8 mouse cellular contexts compared by ENCODE assay signal in the genomic region with DNA sequence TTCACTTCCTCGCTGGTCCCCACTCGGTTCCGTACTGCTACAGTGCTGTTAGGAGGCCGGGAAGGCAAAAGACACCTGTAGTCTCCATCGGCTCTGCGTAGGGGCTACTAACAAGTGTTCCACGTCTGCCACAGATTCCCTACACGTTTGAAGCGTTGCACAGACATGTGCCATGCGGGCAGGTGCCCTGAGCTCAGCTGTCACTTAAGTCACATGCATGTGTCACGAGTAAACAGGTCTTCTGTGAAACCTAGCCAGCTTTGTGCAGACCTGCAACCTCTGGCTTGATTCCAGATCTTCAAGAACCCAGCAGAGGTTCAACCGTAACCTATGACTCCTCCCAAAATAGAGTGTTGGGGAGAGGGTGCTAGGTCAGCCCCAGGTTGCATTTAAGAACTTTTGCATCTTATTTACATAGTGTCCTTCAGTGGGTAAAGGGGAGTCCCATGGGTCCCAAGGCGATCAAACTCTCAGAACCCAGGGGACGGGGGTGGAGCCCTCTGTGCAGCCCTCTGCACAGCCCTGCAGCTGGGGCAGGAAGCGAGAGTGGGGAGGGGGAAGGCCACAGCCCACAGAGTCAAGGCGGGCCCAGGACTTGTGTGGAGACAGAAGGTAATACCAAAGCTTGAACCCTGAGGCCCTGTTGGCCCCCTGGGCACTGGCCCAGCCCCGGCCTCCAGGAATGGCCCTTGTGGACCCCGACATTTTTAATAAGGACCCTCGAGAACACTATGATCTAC. TPM values are rescaled to one million over a fixed set of nuclear protein-coding genes. Genes with fewer than 3 reads are reported as not detected.
A peak's percentile ranks its signal among the peaks of the same experiment; 100 is the strongest.
DNase-seq lines count a peak whose midpoint lies in the region; ATAC-seq and TF ChIP-seq lines count a peak whose summit lies in the region.

No protein-coding gene starts in this region.

- H3K27ac ChIP-seq in heart, embryonic 13.5 days (replicated peaks), result peak overlapping the region; percentile 91
- peak overlapping the region; percentile 85 for H3K27ac ChIP-seq in limb, embryonic 14.5 days (replicated peaks; ENCODE audit: low read depth, low read length)
- peak overlapping the region; percentile 56 for H3K27ac ChIP-seq in midbrain, embryonic 14.5 days (replicated peaks; ENCODE audit: low read depth, low read length)

- H3K4me2 ChIP-seq in heart, embryonic 13.5 days, result peak overlapping the region; percentile 90
- H3K4me2 ChIP-seq in limb, embryonic 14.5 days (replicated peaks; ENCODE audit: low read depth, low read length, severe bottlenecking), result peak overlapping the region; percentile 78
- H3K4me2 ChIP-seq in midbrain, embryonic 14.5 days (ENCODE audit: low read length), result peak overlapping the region; percentile 66

- H3K27me3 ChIP-seq in heart, embryonic 13.5 days (replicated peaks), result no peaks in the 10 kb centered on the region
- no peaks in the 10 kb centered on the region for H3K27me3 ChIP-seq in limb, embryonic 14.5 days (ENCODE audit: control insufficient read depth, insufficient read depth, low read length)
- no peaks in the 10 kb centered on the region for H3K27me3 ChIP-seq in midbrain, embryonic 14.5 days (ENCODE audit: control insufficient read depth, insufficient read depth, low read length)

- peak; percentile 35; the same call in 1 of the 2 replicates for ATAC-seq in heart, embryonic 13.5 days (ENCODE audit: extremely low read depth, insufficient number of reproducible peaks, low FRiP score, low TSS enrichment)
- ATAC-seq in limb, embryonic 14.5 days (ENCODE audit: low FRiP score, low read depth), result peak; percentile 27
- ATAC-seq in midbrain, embryonic 14.5 days (ENCODE audit: low FRiP score, low TSS enrichment), result peak; percentile 57

- H3K4me1 ChIP-seq in heart, embryonic 13.5 days, result peaks cover 24% of the 10 kb centered on the region
- H3K4me1 ChIP-seq in limb, embryonic 14.5 days (ENCODE audit: control insufficient read depth, insufficient read depth, low read length), result peaks cover 11% of the 10 kb centered on the region
- peaks cover 12% of the 10 kb centered on the region for H3K4me1 ChIP-seq in midbrain, embryonic 14.5 days (ENCODE audit: control insufficient read depth, insufficient read depth, low read length)

- 11% methylated on average over 19 of the region's 19 CpGs for WGBS in heart, embryonic 13.5 days
- WGBS in limb, embryonic 14.5 days, result 10% methylated on average over 19 of the region's 19 CpGs
- whole genome bisulfite sequencing in midbrain, embryonic 14.5 days, result 15% methylated on average over 19 of the region's 19 CpGs

- no peak for TF ChIP-seq POLR2A in limb, embryonic 14.5 days (IDR thresholded peaks at IDR 0.05; ENCODE audit: borderline replicate concordance, extremely low read depth, insufficient read depth, insufficient read length)

- peak overlapping the region; percentile 85 for H3K9ac ChIP-seq in heart, embryonic 13.5 days
- H3K9ac ChIP-seq in limb, embryonic 14.5 days (ENCODE audit: low read depth, low read length, severe bottlenecking), result peak overlapping the region; percentile 66
- peak overlapping the region; percentile 54 for H3K9ac ChIP-seq in midbrain, embryonic 14.5 days (replicated peaks; ENCODE audit: low read length)

- peak overlapping the region; percentile 83 for H3K4me3 ChIP-seq in heart, embryonic 13.5 days
- H3K4me3 ChIP-seq in limb, embryonic 14.5 days (replicated peaks; ENCODE audit: low read length), result peak overlapping the region; percentile 85
- peak overlapping the region; percentile 71 for H3K4me3 ChIP-seq in midbrain, embryonic 14.5 days (replicated peaks; ENCODE audit: low read depth, low read length)

- H3K36me3 ChIP-seq in heart, embryonic 13.5 days, result peaks cover 29% of the 10 kb centered on the region
- H3K36me3 ChIP-seq in limb, embryonic 14.5 days (ENCODE audit: control insufficient read depth, insufficient read depth, low read length), result peaks cover 23% of the 10 kb centered on the region
- peaks cover 21% of the 10 kb centered on the region for H3K36me3 ChIP-seq in midbrain, embryonic 14.5 days (ENCODE audit: control insufficient read depth, insufficient read depth, low read length)

- peak; percentile 74 for DNase-seq in cerebellum, adult 9-11 months
- no peak for DNase-seq in cerebellum, adult 18-20 months
- peak; percentile 74 for DNase-seq in ZHBTc4 (ENCODE audit: low read depth, low spot score)
- DNase-seq in limb, embryonic 14.5 days (ENCODE audit: low spot score), result no peak
- DNase-seq in midbrain, embryonic 14.5 days, result no peak
- DNase-seq in thymus, postnatal 10 days (ENCODE audit: low spot score in 2 of 2), result peak; percentile 84 to 86
- DNase-seq in layer of hippocampus, postnatal 14 days (ENCODE audit: low spot score in 2 of 2), result no peak

- H3K9me3 ChIP-seq in heart, embryonic 13.5 days, result no peaks in the 10 kb centered on the region
- H3K9me3 ChIP-seq in limb, embryonic 14.5 days (ENCODE audit: control insufficient read depth, low read length), result no peaks in the 10 kb centered on the region
- no peaks in the 10 kb centered on the region for H3K9me3 ChIP-seq in midbrain, embryonic 14.5 days (ENCODE audit: control insufficient read depth, low read length)

RNA-seq across cellular contexts. Expression of gene Map4k1, which starts 0.6 kb away (rescaled TPM):
- polyA plus RNA-seq in heart, embryonic 13.5 days (2015; fragmentation: Nextera tagmentation; extraction: Ambion mirVana), result 3.4 and 5.3 TPM in 2 replicates
- 9.3 and 9.5 TPM in 2 replicates for polyA plus RNA-seq in limb, embryonic 14.5 days (2012; rRNA removed)
- polyA plus RNA-seq in limb, embryonic 14.5 days (2014; fragmentation: Nextera tagmentation; extraction: Ambion mirVana), result 6.4 and 7.0 TPM in 2 replicates
- polyA plus RNA-seq in midbrain, embryonic 14.5 days (2014; fragmentation: Nextera tagmentation; extraction: Ambion mirVana), result 5.5 and 10.2 TPM in 2 replicates
- 1 to 10 TPM; 2.7 to 4.1 TPM for total RNA-seq in layer of hippocampus, postnatal 14 days (2021)

RNA-seq across cellular contexts. Expression of gene Eif3k, which starts 0.8 kb away (rescaled TPM):
- polyA plus RNA-seq in heart, embryonic 13.5 days (2015; fragmentation: Nextera tagmentation; extraction: Ambion mirVana), result 257 and 300 TPM in 2 replicates
- 473 and 518 TPM in 2 replicates for polyA plus RNA-seq in limb, embryonic 14.5 days (2012; rRNA removed)
- 450 TPM in 2 replicates for polyA plus RNA-seq in limb, embryonic 14.5 days (2014; fragmentation: Nextera tagmentation; extraction: Ambion mirVana)
- 320 and 343 TPM in 2 replicates for polyA plus RNA-seq in midbrain, embryonic 14.5 days (2014; fragmentation: Nextera tagmentation; extraction: Ambion mirVana)
- total RNA-seq in layer of hippocampus, postnatal 14 days (2021), result 100 to 1,000 TPM; 159 to 164 TPM

RNA-seq across cellular contexts. Expression of gene Actn4, which starts 20.3 kb away (rescaled TPM):
- polyA plus RNA-seq in heart, embryonic 13.5 days (2015; fragmentation: Nextera tagmentation; extraction: Ambion mirVana), result 259 and 266 TPM in 2 replicates
- 268 and 299 TPM in 2 replicates for polyA plus RNA-seq in limb, embryonic 14.5 days (2012; rRNA removed)
- polyA plus RNA-seq in limb, embryonic 14.5 days (2014; fragmentation: Nextera tagmentation; extraction: Ambion mirVana), result 295 and 304 TPM in 2 replicates
- polyA plus RNA-seq in midbrain, embryonic 14.5 days (2014; fragmentation: Nextera tagmentation; extraction: Ambion mirVana), result 102 and 118 TPM in 2 replicates
- total RNA-seq in layer of hippocampus, postnatal 14 days (2021), result 100 to 1,000 TPM; 123 to 132 TPM

Comparison
In these comparisons a context has a peak if more than half of its experiments do, and no peak if none do; other contexts are left out.
1. DNase-seq: peak in cerebellum, adult 9-11 months (single experiment), ZHBTc4 (single experiment) and thymus, postnatal 10 days (2 of 2); none in cerebellum, adult 18-20 months (0 of 2), limb, embryonic 14.5 days (single experiment), midbrain, embryonic 14.5 days (single experiment) and layer of hippocampus, postnatal 14 days (0 of 2).
2. Peak in every context shown above with its lines, with median percentiles within 50 percentile points of each other: ATAC-seq, H3K27ac ChIP-seq, H3K4me2 ChIP-seq, H3K4me3 ChIP-seq and H3K9ac ChIP-seq.